ENCODE assay signal across 21 mouse cellular contexts in the genomic region with DNA sequence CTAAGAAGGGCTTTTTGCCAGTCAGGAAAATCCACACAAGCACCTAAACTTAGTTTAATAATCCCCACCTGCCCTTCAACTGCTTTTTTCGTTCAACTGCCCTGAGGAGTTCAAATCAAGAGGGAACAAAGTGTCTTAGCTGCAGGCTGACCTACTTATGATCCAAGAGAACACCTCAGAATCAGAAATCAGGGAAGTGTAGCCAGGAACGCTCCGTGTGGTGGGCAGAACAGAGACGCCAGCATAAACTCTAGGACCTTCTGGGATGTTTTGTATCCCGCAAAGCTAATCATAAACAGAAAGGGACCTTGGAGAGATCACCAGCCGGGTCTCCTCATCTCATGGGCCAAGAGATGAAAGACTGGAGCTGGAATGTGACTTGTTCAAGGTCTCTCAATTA.
"Had no signal": no experiment of that assay in that cellular context is flagged by ENCODE, and none has a peak within 500 bp of the region (broad histone marks: within the 10 kb centered on the region; RNA-seq: fewer than 3 reads in every experiment).

No protein-coding gene starts in this region.

- H3K9me3 ChIP-seq: limb, embryonic 12.5 days; limb, embryonic 15.5 days; midbrain, embryonic 12.5 days; midbrain, embryonic 15.5 days; neural tube, embryonic 12.5 days; neural tube, embryonic 15.5 days had no signal

- ATAC-seq: intestine, embryonic 16.5 days; liver, postnatal 0 days; lung, postnatal 0 days; midbrain, embryonic 15.5 days had no signal

- H3K4me2 ChIP-seq: limb, embryonic 12.5 days; limb, embryonic 15.5 days; liver, embryonic 11.5 days; lung, embryonic 14.5 days; midbrain, embryonic 12.5 days; midbrain, embryonic 15.5 days; neural tube, embryonic 12.5 days; neural tube, embryonic 15.5 days had no signal

- H3K36me3 ChIP-seq: limb, embryonic 12.5 days; limb, embryonic 15.5 days; midbrain, embryonic 12.5 days; midbrain, embryonic 15.5 days; neural tube, embryonic 12.5 days; neural tube, embryonic 15.5 days had no signal

- H3K9ac ChIP-seq: limb, embryonic 12.5 days; limb, embryonic 15.5 days; liver, embryonic 14.5 days; liver, postnatal 0 days; lung, embryonic 14.5 days; midbrain, embryonic 12.5 days; midbrain, embryonic 15.5 days; neural tube, embryonic 12.5 days; neural tube, embryonic 15.5 days had no signal

- H3K4me3 ChIP-seq: limb, embryonic 12.5 days; limb, embryonic 15.5 days; midbrain, embryonic 12.5 days; midbrain, embryonic 15.5 days; neural tube, embryonic 12.5 days; neural tube, embryonic 15.5 days had no signal

- H3K27ac ChIP-seq: limb, embryonic 12.5 days; limb, embryonic 15.5 days; liver, embryonic 14.5 days; macrophage; midbrain, embryonic 12.5 days; midbrain, embryonic 15.5 days; neural tube, embryonic 12.5 days; neural tube, embryonic 15.5 days; stomach, postnatal 0 days had no signal

- DNase-seq: kidney, adult 18-20 months; kidney, postnatal 10 days; liver, postnatal 0 days; lung, embryonic 14.5 days; right cerebral cortex, adult 18-20 months; right cerebral cortex, postnatal 14 days; right cerebral cortex, postnatal 4 days; thymus, adult 18-20 months; thymus, postnatal 36 days had no signal

- H3K27me3 ChIP-seq: limb, embryonic 12.5 days; limb, embryonic 15.5 days; midbrain, embryonic 12.5 days; midbrain, embryonic 15.5 days; neural tube, embryonic 12.5 days; neural tube, embryonic 15.5 days had no signal

- H3K4me1 ChIP-seq: limb, embryonic 12.5 days; limb, embryonic 15.5 days; midbrain, embryonic 12.5 days; midbrain, embryonic 15.5 days; neural tube, embryonic 12.5 days; neural tube, embryonic 15.5 days had no signal
